Mouse (Mus musculus): Measurements from ENCODE around the gene Rrad. TPM values are rescaled to one million over a fixed set of nuclear protein-coding genes. Genes with fewer than 3 reads are reported as not detected.
"Not testable (repeated sequence)": the region's sequence is repeated elsewhere in the genome, so short reads cannot be mapped to it uniquely, and the experiment has no call there.

Rrad gene
- polyA plus RNA-seq (2012; rRNA removed) = 2.4 and 2.9 TPM in 2 replicates

DNA sequence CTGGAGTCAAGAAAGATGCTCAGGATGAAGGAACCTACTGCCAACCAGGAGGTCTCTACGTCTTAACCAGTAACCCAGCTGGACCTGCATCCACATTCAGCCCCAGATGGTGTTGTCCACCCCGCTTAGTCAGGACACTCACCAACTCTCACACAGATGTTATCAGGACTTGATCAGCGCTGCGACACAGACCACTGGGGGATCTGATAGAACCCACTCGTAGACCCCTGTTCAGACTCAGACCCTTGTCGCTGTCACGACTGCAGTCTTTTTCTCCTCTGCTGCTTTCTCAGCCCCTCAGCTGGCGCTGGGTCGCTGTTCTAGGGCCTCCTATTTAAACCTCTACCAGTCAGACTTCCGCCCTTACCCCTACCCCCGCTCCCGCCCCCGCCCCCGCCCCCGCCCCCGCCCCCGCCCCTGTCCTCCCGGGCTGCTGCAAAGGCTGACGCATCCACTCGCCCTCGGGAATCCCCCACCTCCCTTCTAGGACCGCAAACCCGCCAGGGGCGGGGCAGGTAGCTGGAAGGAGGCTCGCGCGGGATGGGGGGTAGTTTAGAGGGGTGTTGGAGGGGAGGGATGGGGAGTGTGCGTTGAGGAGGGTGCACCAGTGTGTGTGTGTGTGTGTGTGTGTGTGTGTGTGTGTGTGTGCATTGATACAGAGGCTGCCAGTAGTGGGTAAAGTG, at the start of gene Rrad:
Rrad (minus strand) TSS at position 347 of the 683 bp plus-strand sequence.
- peak within 1 kb of the TSS; percentile 8; the same call in 1 of the 2 replicates for H3K4me3 ChIP-seq (ENCODE audit: insufficient read depth, low read length)
- no peaks in the 10 kb centered on the region; the same call in 1 of the 2 replicates for H3K4me1 ChIP-seq (ENCODE audit: control insufficient read depth, insufficient read depth, low read length)
- no peak for TF ChIP-seq CTCF (IDR thresholded peaks at IDR 0.05; ENCODE audit: extremely low read depth, insufficient read depth, low read length)
- no peak for TF ChIP-seq POLR2A (IDR thresholded peaks at IDR 0.05; ENCODE audit: extremely low read depth, insufficient read depth, low read length)
- no peak within 1 kb of the TSS for H3K27ac ChIP-seq (ENCODE audit: insufficient read depth, low read length)

DNA sequence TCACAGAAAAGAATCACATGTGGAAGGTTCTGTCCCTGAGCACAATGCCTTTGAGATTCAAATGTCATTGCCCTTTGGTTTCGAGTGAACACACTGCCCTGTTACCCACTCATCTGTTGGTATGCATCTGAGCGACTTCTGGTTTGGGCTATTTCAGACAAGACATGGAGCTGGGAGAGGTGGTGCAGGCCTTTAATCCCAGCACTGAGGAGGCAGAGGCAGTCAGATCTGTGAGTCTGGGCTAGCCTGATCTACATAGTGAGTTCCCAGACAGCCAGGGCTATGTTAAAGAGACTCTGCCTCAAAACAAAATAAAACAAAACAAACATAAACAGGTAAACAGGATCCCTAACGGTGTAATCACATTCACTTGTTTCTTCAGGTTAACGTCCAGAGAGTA, 24.5 kb upstream of the Rrad start:
- no peaks in the 10 kb centered on the region for H3K4me1 ChIP-seq (ENCODE audit: control insufficient read depth, insufficient read depth, low read length)
- no peak overlapping the region for H3K4me3 ChIP-seq (ENCODE audit: insufficient read depth, low read length)
- TF ChIP-seq CTCF (IDR thresholded peaks at IDR 0.05; ENCODE audit: extremely low read depth, insufficient read depth, low read length) (no peak), POLR2A (IDR thresholded peaks at IDR 0.05; ENCODE audit: extremely low read depth, insufficient read depth, low read length) (no peak)
- no peak overlapping the region for H3K27ac ChIP-seq (ENCODE audit: insufficient read depth, low read length)

DNA sequence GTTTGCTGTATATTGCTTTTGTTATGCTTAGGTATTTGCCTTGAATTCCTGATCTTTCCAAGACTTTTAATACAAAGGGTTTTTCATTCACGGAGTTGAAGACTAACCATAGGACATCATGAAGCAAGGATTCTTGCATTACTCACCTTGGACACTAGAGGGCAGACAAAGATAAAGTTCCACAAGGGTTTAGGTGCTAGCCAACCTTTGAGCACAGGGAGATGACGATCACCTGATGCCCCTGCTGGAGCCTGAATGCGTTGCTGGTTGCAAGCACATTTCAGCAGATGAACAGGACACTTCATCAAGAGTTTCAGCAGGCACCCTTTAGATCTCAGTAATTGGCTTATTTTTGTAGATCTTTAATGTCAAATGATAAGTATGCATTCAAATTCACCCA, 23.9 kb upstream of the Rrad start:
- H3K27ac ChIP-seq (ENCODE audit: insufficient read depth, low read length) = no peak overlapping the region
- no peaks in the 10 kb centered on the region for H3K4me1 ChIP-seq (ENCODE audit: control insufficient read depth, insufficient read depth, low read length)

DNA sequence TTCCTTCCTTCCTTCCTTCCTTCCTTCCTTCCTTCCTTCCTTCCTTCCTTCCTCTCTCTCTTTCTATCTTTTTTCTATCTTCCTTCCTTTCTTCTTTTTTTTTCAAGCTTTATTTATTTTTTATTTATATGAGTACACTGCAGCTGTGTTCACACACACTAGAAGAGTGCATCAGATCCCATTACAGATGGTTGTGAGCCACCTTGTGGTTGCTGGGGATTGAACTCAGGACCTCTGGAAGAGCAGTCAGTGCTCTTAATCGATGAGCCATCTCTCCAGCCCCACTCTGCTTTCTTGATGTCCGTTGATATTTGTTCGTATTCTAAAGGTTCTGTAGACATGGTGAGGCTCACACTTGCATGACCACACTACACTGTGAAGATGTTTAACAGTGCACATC, 13.1 kb upstream of the Rrad start:
- not testable (repeated sequence) for H3K4me3 ChIP-seq (ENCODE audit: insufficient read depth, low read length); H3K27ac ChIP-seq (ENCODE audit: insufficient read depth, low read length); H3K4me1 ChIP-seq (ENCODE audit: control insufficient read depth, insufficient read depth, low read length)

More for the DNA sequence above, 23.9 kb upstream of the Rrad start:
- no peak overlapping the region for H3K4me3 ChIP-seq (ENCODE audit: insufficient read depth, low read length)
- no peak for TF ChIP-seq POLR2A (IDR thresholded peaks at IDR 0.05; ENCODE audit: extremely low read depth, insufficient read depth, low read length)
- peak; percentile 92 for TF ChIP-seq CTCF (IDR thresholded peaks at IDR 0.05; ENCODE audit: extremely low read depth, insufficient read depth, low read length)

GRCm38 (mm10) chr8:104642324-104642654, 11.2 kb upstream of the Rrad start:
- peaks cover 5% of the 10 kb centered on the region; the same call in 1 of the 2 replicates for H3K4me1 ChIP-seq (ENCODE audit: control insufficient read depth, insufficient read depth, low read length)
- H3K27ac ChIP-seq (ENCODE audit: insufficient read depth, low read length) = peak overlapping the region; percentile 10; the same call in 1 of the 2 replicates
- H3K4me3 ChIP-seq (ENCODE audit: insufficient read depth, low read length) = peak overlapping the region; percentile 44
- TF ChIP-seq CTCF (IDR thresholded peaks at IDR 0.05; ENCODE audit: extremely low read depth, insufficient read depth, low read length) = no peak
- TF ChIP-seq POLR2A (IDR thresholded peaks at IDR 0.05; ENCODE audit: extremely low read depth, insufficient read depth, low read length) = no peak

- H3K4me3 ChIP-seq (ENCODE audit: insufficient read depth, low read length) = peak within 1 kb of the TSS; percentile 44
- TF ChIP-seq POLR2A (IDR thresholded peaks at IDR 0.05; ENCODE audit: extremely low read depth, insufficient read depth, low read length) (no peak), CTCF (IDR thresholded peaks at IDR 0.05; ENCODE audit: extremely low read depth, insufficient read depth, low read length) (no peak)
- peak within 1 kb of the TSS; percentile 10; the same call in 1 of the 2 replicates for H3K27ac ChIP-seq (ENCODE audit: insufficient read depth, low read length)
- peaks cover 5% of the 10 kb centered on the region; the same call in 1 of the 2 replicates for H3K4me1 ChIP-seq (ENCODE audit: control insufficient read depth, insufficient read depth, low read length)
Observed at GRCm38 (mm10) chr8:104641426-104642323, 10.5 kb upstream of the Rrad start, which contains the start of gene Ciao2b. TSS of gene Ciao2b (minus strand) at chr8:104641965.

- Histone ChIP-seq H3K4me3 (ENCODE audit: insufficient read depth, low read length) (peak overlapping the region; percentile 44), H3K4me1 (ENCODE audit: control insufficient read depth, insufficient read depth, low read length) (peaks cover 5% of the 10 kb centered on the region; the same call in 1 of the 2 replicates), H3K27ac (ENCODE audit: insufficient read depth, low read length) (no peak overlapping the region)
- TF ChIP-seq CTCF (IDR thresholded peaks at IDR 0.05; ENCODE audit: extremely low read depth, insufficient read depth, low read length) = no peak
- no peak for TF ChIP-seq POLR2A (IDR thresholded peaks at IDR 0.05; ENCODE audit: extremely low read depth, insufficient read depth, low read length)
Observed at GRCm38 (mm10) chr8:104640831-104641370, 9.8 kb upstream of the Rrad start.

GRCm38 (mm10) chr8:104640241-104640640, 9.1 kb upstream of the Rrad start:
- Histone ChIP-seq H3K4me3 (ENCODE audit: insufficient read depth, low read length) (no peak overlapping the region), H3K27ac (ENCODE audit: insufficient read depth, low read length) (no peak overlapping the region), H3K4me1 (ENCODE audit: control insufficient read depth, insufficient read depth, low read length) (peaks cover 5% of the 10 kb centered on the region; the same call in 1 of the 2 replicates)
- TF ChIP-seq CTCF (IDR thresholded peaks at IDR 0.05; ENCODE audit: extremely low read depth, insufficient read depth, low read length) = no peak
- TF ChIP-seq POLR2A (IDR thresholded peaks at IDR 0.05; ENCODE audit: extremely low read depth, insufficient read depth, low read length) = no peak

DNA sequence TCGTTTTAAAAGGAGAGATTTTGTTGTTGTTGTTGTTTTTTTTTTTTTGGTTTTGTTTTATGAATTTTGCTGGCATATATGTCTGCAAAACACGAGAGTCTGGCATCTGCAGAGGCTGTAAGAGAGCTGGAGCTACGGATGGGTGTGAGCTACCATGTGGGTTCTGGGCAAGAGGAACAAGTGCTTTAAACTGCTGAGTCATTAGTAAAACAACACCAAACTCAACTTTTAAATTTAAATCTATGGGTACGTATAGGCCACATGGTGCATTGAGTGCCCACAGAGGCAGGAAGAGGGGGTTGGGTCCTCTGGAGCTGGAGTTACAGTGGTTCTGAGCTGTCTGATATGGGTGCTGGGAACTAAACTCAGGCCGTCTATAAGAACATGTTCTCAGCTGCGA, 6.9 kb upstream of the Rrad start:
- TF ChIP-seq CTCF (IDR thresholded peaks at IDR 0.05; ENCODE audit: extremely low read depth, insufficient read depth, low read length) (no peak), POLR2A (IDR thresholded peaks at IDR 0.05; ENCODE audit: extremely low read depth, insufficient read depth, low read length) (no peak)

More for the DNA sequence above, 6.9 kb upstream of the Rrad start:
- Histone ChIP-seq H3K4me3 (ENCODE audit: insufficient read depth, low read length) (no peak overlapping the region), H3K27ac (ENCODE audit: insufficient read depth, low read length) (no peak overlapping the region), H3K4me1 (ENCODE audit: control insufficient read depth, insufficient read depth, low read length) (peaks cover 5% of the 10 kb centered on the region; the same call in 1 of the 2 replicates)
